Mouse (Mus musculus) right cerebral cortex, adult 18-20 months (tissue): Measurements from ENCODE around the gene Dync1li2.
A peak's percentile ranks its signal among the peaks of the same experiment; 100 is the strongest.

Experiments
- DNase-seq: peaks from one replicate; pipeline ENCODE4 v3.0.0; 2022; ENCODE audit warnings: mixed read lengths

The Dync1li2 gene

DNA sequence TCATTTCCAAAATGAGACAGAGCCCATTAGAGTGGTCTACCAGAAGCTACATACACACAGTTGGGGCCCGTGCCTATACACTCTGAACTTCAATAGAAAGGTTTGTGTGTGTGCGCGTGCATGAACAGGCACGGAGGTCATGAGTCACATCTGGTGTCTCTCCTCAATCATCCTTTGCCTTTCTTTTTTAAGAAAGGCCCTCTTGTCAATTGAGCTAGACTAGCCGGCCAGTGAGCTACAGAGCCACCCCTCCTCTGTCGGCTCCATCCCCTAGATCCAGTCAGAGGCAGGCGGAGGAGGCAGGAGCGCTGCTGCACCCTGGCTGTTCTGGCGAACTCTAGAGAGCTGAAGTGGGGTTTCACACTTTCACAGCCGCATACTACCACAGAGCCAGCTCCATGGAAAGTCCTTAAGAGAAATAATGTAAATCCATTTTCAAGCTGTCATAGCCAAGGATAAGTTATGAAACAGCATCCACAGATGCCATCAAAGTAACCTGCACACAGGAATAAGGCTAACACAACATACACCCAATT lies 63.5 kb downstream of the Dync1li2 start:
- peak; percentile 54 for DNase-seq

DNA sequence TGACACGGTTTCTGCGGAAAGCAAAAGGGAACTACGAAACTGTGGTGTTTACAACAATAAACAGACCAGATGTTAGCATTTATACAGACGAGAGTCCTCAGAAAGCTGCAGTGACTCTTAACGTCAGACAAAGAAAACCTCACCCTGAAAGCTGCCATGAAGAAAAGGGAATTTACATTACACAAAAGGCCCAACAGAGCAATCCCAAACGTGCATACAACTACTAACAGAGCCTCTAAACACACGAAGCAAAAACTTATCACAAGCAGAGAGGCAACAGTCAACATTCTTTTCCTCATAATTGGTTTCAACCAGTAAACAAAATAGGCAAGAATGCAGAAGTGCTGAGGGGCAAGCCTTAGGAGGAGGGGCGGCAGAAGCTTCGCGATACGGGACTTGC lies 66.2 kb downstream of the Dync1li2 start:
- no peak for DNase-seq

DNA sequence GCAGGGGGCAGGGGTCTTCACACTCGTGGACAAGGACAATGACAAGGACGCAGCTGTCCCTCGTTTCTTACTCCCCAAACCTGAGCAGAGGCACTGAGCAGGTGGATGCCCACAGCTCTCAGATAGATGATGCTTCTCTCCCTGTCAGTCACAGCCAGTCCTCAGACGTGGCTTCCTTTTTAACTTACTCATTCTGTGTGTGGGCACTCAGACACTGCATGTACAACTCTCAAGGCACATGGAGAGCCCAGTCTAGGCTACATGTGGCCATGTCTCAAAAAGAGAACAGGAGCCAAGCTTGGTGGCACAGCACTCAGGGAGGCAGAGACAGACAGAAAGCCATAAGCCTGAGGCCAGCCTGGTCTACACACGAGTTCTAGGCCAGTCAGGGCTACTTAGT lies 66.9 kb downstream of the Dync1li2 start:
- peak; percentile 39 for DNase-seq

DNA sequence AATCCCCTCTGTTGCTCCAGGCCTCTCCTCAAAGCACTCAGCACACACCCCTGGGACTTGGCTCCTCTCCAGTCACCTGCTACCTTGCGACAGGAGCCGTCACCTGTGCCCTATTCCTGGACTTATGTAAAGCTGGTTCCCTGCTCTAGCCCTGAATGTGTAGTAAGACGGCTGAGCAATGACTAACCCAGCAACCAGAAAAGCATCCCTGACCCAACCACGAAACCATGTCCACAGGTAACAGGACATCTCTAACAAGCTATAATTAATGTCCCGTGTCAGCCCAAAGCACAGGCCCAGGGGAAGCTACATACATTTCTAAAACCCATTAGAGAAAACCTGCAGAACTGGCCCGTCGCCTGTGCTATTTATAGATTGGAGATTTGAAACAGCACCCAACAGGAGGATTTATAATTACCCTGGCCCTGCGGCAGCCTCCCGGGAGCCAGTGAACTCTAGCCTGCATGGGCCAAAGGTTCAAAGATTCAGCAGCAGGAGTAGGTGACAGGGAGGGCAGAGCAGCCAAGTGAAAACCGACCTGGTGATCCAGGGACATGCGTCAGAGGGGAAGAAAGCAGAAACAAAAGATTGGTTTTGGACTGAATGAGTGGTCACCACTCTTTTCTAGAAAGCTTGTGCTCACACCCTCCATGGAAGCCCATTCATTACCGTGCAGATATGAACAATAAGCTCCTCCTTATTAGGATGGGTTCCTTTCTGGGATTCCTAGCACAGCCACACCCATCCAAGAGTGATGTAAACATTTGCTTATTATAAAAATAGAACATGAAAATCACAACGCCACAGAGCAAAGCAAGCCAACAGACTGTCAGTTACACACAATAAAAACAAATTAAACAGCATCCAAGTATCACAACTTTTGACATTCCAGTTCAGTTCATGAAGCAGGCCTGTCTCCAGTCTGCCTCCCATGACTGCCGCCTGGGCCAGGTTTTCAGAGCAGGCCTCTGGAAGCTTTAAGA lies 67.7 kb downstream of the Dync1li2 start:
- DNase-seq: no peak

DNA sequence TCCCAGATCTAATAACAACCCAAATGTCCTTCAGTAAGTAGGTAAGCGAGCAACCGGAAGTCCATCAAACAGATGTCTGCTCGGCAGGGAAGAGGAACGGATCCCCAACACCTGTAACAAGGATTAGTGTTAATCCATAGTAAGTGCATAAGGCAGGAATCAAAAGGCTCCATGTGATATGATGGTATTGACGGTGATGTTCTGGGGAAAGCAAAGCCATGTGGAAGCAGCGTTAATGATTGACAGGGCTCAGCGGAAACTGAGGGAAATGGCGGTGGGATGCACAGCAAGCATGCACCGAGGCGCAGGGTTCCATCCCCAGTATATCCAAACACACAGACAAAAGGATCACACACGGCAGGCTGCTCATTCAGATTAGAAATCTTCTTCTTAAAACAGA lies 68.6 kb downstream of the Dync1li2 start:
- DNase-seq: no peak

DNA sequence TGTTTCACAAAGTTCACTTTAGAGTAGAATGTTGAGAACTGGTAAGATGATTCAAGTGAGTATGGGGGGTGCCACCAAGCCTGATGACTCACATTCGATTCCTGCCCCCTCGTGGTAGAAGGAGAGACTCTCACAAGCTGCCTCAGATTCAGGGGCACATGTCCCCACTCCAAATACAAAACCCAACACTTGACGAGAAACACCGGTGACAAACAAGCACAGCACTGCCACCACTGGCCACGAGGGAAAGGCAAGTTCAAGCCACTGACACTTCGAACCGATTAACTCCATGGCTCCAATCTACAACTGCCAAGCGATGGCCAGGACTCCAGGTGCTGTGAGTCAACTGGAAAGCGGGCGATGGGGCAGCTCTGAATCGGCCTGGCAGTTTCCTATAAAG lies 69.1 kb downstream of the Dync1li2 start:
- DNase-seq: peak; percentile 39

DNA sequence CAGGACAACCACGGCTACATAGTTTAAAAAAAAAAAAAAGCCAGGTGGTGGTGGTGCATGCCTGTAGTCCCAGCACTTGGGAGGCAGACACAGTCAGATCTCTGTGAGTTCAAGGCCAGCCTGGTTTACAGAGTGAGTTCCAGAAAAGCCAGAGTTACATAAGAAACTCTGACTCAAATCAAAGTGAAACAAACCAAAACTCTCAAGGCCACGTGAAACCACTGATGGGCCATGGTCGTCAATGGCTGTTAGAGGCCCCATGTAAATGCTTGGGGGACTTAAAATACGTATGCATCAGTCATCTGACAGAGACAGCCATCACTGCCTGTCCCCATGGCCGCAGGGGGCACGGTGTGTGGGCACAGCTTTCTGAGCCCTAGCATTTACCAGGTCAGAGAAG lies 71.7 kb downstream of the Dync1li2 start:
- DNase-seq: no peak

DNA sequence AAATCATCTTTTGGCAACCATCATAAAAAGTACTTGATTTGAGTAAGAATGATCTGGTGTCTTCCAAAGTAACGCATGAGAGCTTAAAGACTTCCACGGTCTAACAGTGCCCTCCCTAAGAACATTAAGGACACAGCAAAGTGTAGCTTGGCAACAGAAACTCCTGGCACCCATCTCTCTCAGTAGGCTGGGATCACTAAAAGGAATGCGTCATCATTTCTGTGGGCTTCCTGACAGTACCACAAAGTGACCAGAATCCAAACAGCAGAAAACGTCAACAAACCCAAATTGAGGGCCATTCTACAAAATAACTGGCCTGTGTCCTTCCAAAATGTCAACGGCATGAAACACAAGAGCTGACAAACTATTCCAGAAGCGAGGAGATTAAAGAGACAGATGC lies 72.8 kb downstream of the Dync1li2 start:
- DNase-seq: no peak

DNA sequence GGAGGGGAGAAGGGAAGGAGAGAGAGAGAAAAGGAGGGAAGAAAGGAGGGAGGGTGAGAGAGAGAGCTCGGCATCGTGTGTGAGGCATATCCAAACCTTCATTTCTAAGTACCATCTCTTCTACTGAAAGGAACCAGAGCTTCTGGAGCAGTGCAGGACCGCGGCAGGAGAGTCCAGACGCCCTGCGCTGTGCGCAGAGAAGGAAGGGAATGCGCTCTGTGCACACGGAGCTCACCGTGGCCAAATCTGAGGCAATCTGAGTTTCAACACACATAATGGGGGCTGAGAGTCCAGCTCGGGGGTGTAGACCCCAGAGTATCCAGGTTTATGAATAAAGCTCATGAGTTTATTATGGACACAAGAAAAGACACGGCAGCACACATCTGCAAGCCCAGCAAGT lies 73.3 kb downstream of the Dync1li2 start:
- DNase-seq: no peak
